In genomic region chr17:31492416-31492815, GRCm38 (mm10) we compare ENCODE assay signal across 9 mouse cellular contexts. TPM values are rescaled to one million over a fixed set of nuclear protein-coding genes. Genes with fewer than 3 reads are reported as not detected.
A peak's percentile ranks its signal among the peaks of the same experiment; 100 is the strongest.
DNase-seq lines count a peak whose midpoint lies in the region; ATAC-seq and TF ChIP-seq lines count a peak whose summit lies in the region.
"Had no signal": no experiment of that assay in that cellular context is flagged by ENCODE, and none has a peak within 500 bp of the region (broad histone marks: within the 10 kb centered on the region; RNA-seq: fewer than 3 reads in every experiment).

No protein-coding gene starts in this region.

- no peak overlapping the region for H3K4me3 ChIP-seq in G1E (ENCODE audit: low read depth, low read length)
- no peak overlapping the region for H3K4me3 ChIP-seq in forebrain, embryonic 13.5 days
- H3K4me3 ChIP-seq: heart, embryonic 15.5 days had no signal

- peak; percentile 31; the same call in 1 of the 2 replicates for ATAC-seq in G1E (ENCODE audit: extremely low read depth, insufficient number of reproducible peaks, low FRiP score, poor library complexity, severe bottlenecking)
- peak; percentile 82 for ATAC-seq in forebrain, embryonic 13.5 days

- no peak overlapping the region for H3K4me2 ChIP-seq in forebrain, embryonic 13.5 days
- H3K4me2 ChIP-seq: heart, embryonic 15.5 days had no signal

- peaks cover 10% of the 10 kb centered on the region for H3K27me3 ChIP-seq in G1E (ENCODE audit: insufficient read depth, low read length)
- no peaks in the 10 kb centered on the region for H3K27me3 ChIP-seq in forebrain, embryonic 13.5 days
- H3K27me3 ChIP-seq: heart, embryonic 15.5 days had no signal

- H3K36me3 ChIP-seq in G1E (replicated peaks), result peaks cover 34% of the 10 kb centered on the region
- H3K36me3 ChIP-seq in forebrain, embryonic 13.5 days (ENCODE audit: poor library complexity, severe bottlenecking), result peaks cover 26% of the 10 kb centered on the region

- no peak overlapping the region for H3K27ac ChIP-seq in forebrain, embryonic 13.5 days
- H3K27ac ChIP-seq: heart, embryonic 15.5 days had no signal

- 2% methylated on average over 2 of the region's 2 CpGs for WGBS in forebrain, embryonic 13.5 days

- H3K9ac ChIP-seq in forebrain, embryonic 13.5 days, result no peak overlapping the region
- H3K9ac ChIP-seq: heart, embryonic 15.5 days had no signal

- no peaks in the 10 kb centered on the region for H3K9me3 ChIP-seq in G1E (replicated peaks)
- no peaks in the 10 kb centered on the region for H3K9me3 ChIP-seq in forebrain, embryonic 13.5 days (replicated peaks)
- H3K9me3 ChIP-seq: heart, embryonic 15.5 days had no signal

- peak; percentile 55 for DNase-seq in G1E (ENCODE audit: low spot score)
- DNase-seq in c-Kit-positive CD71-positive TER-119-positive erythroid progenitor cells, embryonic 14.5 days (ENCODE audit: low spot score), result peak; percentile 62
- peak; percentile 85 for DNase-seq in heart, postnatal 4 days
- DNase-seq in layer of hippocampus, adult 8-10 months (ENCODE audit: low spot score in 2 of 2), result peak; percentile 72 to 81
- DNase-seq in lung, postnatal 14 days, result peak; percentile 83
- DNase-seq in retina, adult 2 months (ENCODE audit: low read depth, low spot score), result peak; percentile 59
- peak; percentile 70 for DNase-seq in thymus, postnatal 25 days

- TF ChIP-seq CTCF in G1E (IDR thresholded peaks at IDR 0.05; ENCODE audit: low read depth, low read length), result peak; percentile 81

- peaks cover 2% of the 10 kb centered on the region; the same call in 1 of the 2 replicates for H3K4me1 ChIP-seq in G1E (ENCODE audit: insufficient read depth, low read depth, low read length)
- H3K4me1 ChIP-seq in forebrain, embryonic 13.5 days, result no peaks in the 10 kb centered on the region
- H3K4me1 ChIP-seq: heart, embryonic 15.5 days had no signal

RNA-seq across cellular contexts. Expression of gene Wdr4, which starts 27.4 kb away (rescaled TPM):
- total RNA-seq in G1E (2014; fragmentation: Nextera tagmentation) (13.0 and 21.2 TPM in 2 replicates), G1E (2017) (18.4 and 20.6 TPM in 2 replicates)
- 51.0 and 59.3 TPM in 2 replicates for polyA plus RNA-seq in G1E (2012)
- 37.9 and 43.6 TPM in 2 replicates for polyA plus RNA-seq in forebrain, embryonic 13.5 days (2015; fragmentation: Nextera tagmentation; extraction: Ambion mirVana)
- 10 to 100 TPM; 15.9 to 16.4 TPM for total RNA-seq in heart, postnatal 4 days (2021)
- total RNA-seq in layer of hippocampus, adult 8-10 months (2022), result 10 to 100 TPM; 20.3 to 32.1 (median 23.7) TPM

RNA-seq across cellular contexts. Expression of gene Ndufv3, which starts 27.5 kb away (rescaled TPM):
- total RNA-seq in G1E (2014; fragmentation: Nextera tagmentation), result 180 and 181 TPM in 2 replicates
- total RNA-seq in G1E (2017), result 693 and 773 TPM in 2 replicates
- 528 and 713 TPM in 2 replicates for polyA plus RNA-seq in G1E (2012)
- 340 and 354 TPM in 2 replicates for polyA plus RNA-seq in forebrain, embryonic 13.5 days (2015; fragmentation: Nextera tagmentation; extraction: Ambion mirVana)
- total RNA-seq in heart, postnatal 4 days (2021), result 100 to 1,000 TPM; 873 to 920 TPM
- 100 to 1,000 TPM; 239 to 270 (median 244) TPM for total RNA-seq in layer of hippocampus, adult 8-10 months (2022)
